In the genomic region with DNA sequence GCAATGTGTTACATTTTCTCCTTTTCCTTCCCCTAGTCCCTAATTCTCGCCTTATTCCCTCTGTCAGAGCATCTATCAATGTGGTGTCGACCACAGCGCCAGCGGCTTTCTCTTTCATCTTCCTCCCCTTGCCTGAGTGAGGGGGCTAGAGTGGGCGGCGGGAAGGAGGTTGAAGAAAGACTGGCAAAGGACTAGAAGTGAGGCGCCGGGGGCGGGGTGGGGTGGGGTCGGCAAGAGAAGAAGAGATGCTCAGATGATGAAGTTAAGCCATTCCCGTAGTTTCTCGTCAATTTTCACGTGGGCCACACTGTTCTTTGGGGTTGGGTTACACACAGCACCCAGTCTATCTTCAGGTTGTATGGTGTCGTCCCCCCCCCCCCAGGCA, we compare ENCODE assay signal across 8 mouse cellular contexts. TPM values are rescaled to one million over a fixed set of nuclear protein-coding genes. Genes with fewer than 3 reads are reported as not detected.
DNase-seq lines count a peak whose midpoint lies in the region; ATAC-seq and TF ChIP-seq lines count a peak whose summit lies in the region.

No protein-coding gene starts in this region.

- H3K4me2 ChIP-seq in embryonic facial prominence, embryonic 15.5 days (replicated peaks), result peak overlapping the region; percentile 92
- peak overlapping the region; percentile 92 for H3K4me2 ChIP-seq in limb, embryonic 14.5 days (replicated peaks; ENCODE audit: low read depth, low read length, severe bottlenecking)

- 2% methylated on average over 13 of the region's 14 CpGs for WGBS in embryonic facial prominence, embryonic 15.5 days
- under 1% methylated on average over 14 of the region's 14 CpGs for WGBS in limb, embryonic 14.5 days
- WGBS in thymus, adult 2 months, result under 1% methylated on average over 14 of the region's 14 CpGs

- H3K27me3 ChIP-seq in embryonic facial prominence, embryonic 15.5 days, result peaks cover 20% of the 10 kb centered on the region
- peaks cover 38% of the 10 kb centered on the region; the same call in 1 of the 2 replicates for H3K27me3 ChIP-seq in limb, embryonic 14.5 days (ENCODE audit: control insufficient read depth, insufficient read depth, low read length)
- peaks cover 3% of the 10 kb centered on the region for H3K27me3 ChIP-seq in thymus, adult 2 months (ENCODE audit: control insufficient read depth, insufficient read depth, low read length)

- peak overlapping the region; percentile 23; the same call in 1 of the 2 replicates for H3K4me3 ChIP-seq in layer of hippocampus, adult 2 months
- H3K4me3 ChIP-seq in embryonic facial prominence, embryonic 15.5 days (replicated peaks), result peak overlapping the region; percentile 72
- H3K4me3 ChIP-seq in limb, embryonic 14.5 days (replicated peaks; ENCODE audit: low read length), result peak overlapping the region; percentile 60
- H3K4me3 ChIP-seq in thymus, adult 2 months (ENCODE audit: control insufficient read depth, insufficient read depth, low read length), result peak overlapping the region; percentile 97

- TF ChIP-seq CTCF in layer of hippocampus, adult 2 months (conservative IDR thresholded peaks at IDR 0.05), result no peak
- no peak for TF ChIP-seq CTCF in thymus, adult 2 months (IDR thresholded peaks at IDR 0.05; ENCODE audit: borderline replicate concordance, control insufficient read depth, extremely low read depth, insufficient read depth, low read length, poor library complexity)

- H3K9ac ChIP-seq in embryonic facial prominence, embryonic 15.5 days, result 0 out of 2 replicates have a peak overlapping the region, but pooled peaks have one; percentile 7
- no peak overlapping the region for H3K9ac ChIP-seq in limb, embryonic 14.5 days (ENCODE audit: low read depth, low read length, severe bottlenecking)

- no peak for ATAC-seq in embryonic facial prominence, embryonic 15.5 days (ENCODE audit: insufficient number of reproducible peaks, low FRiP score, low TSS enrichment, low read depth)
- ATAC-seq in limb, embryonic 14.5 days (ENCODE audit: low FRiP score, low read depth), result no peak

- H3K27ac ChIP-seq in layer of hippocampus, adult 2 months, result no peak overlapping the region
- no peak overlapping the region for H3K27ac ChIP-seq in embryonic facial prominence, embryonic 15.5 days (replicated peaks)
- H3K27ac ChIP-seq in limb, embryonic 14.5 days (replicated peaks; ENCODE audit: low read depth, low read length), result no peak overlapping the region
- H3K27ac ChIP-seq in thymus, adult 2 months (ENCODE audit: control insufficient read depth, insufficient read depth, low read length), result no peak overlapping the region

- no peak for DNase-seq in layer of hippocampus, adult 2 months (ENCODE audit: low spot score in 2 of 2)
- no peak for DNase-seq in layer of hippocampus, postnatal 10 days (ENCODE audit: low spot score in 2 of 2)
- no peak for DNase-seq in limb, embryonic 14.5 days (ENCODE audit: low spot score)
- peak; percentile 49 for DNase-seq in thymus, adult 2 months
- no peak for DNase-seq in urinary bladder, postnatal 14 days (ENCODE audit: low spot score)
- no peak for DNase-seq in MN1 (ENCODE audit: low spot score)
- DNase-seq in lung, postnatal 10 days, result no peak

- peaks cover 58% of the 10 kb centered on the region for H3K4me1 ChIP-seq in embryonic facial prominence, embryonic 15.5 days
- peaks cover 29% of the 10 kb centered on the region for H3K4me1 ChIP-seq in limb, embryonic 14.5 days (ENCODE audit: control insufficient read depth, insufficient read depth, low read length)
- peaks cover 28% of the 10 kb centered on the region for H3K4me1 ChIP-seq in thymus, adult 2 months (replicated peaks; ENCODE audit: control insufficient read depth, insufficient read depth, low read length)

- no peaks in the 10 kb centered on the region for H3K36me3 ChIP-seq in embryonic facial prominence, embryonic 15.5 days
- H3K36me3 ChIP-seq in limb, embryonic 14.5 days (ENCODE audit: control insufficient read depth, insufficient read depth, low read length), result no peaks in the 10 kb centered on the region
- peaks cover 3% of the 10 kb centered on the region; the same call in 1 of the 2 replicates for H3K36me3 ChIP-seq in thymus, adult 2 months (ENCODE audit: control insufficient read depth, insufficient read depth, low read length)

- no peak for TF ChIP-seq POLR2A in limb, embryonic 14.5 days (IDR thresholded peaks at IDR 0.05; ENCODE audit: borderline replicate concordance, extremely low read depth, insufficient read depth, insufficient read length)
- TF ChIP-seq POLR2A in thymus, adult 2 months (IDR thresholded peaks at IDR 0.05; ENCODE audit: control insufficient read depth, extremely low read depth, insufficient read depth, low read length, poor library complexity), result no peak

- no peaks in the 10 kb centered on the region for H3K9me3 ChIP-seq in embryonic facial prominence, embryonic 15.5 days (replicated peaks)
- H3K9me3 ChIP-seq in limb, embryonic 14.5 days (ENCODE audit: control insufficient read depth, low read length), result no peaks in the 10 kb centered on the region

RNA-seq across cellular contexts. Expression of gene Lef1, which starts 0.6 kb away (rescaled TPM):
- total RNA-seq in layer of hippocampus, adult 2 months (2021), result 1 to 10 TPM; 6.2 to 7.1 TPM
- 1 to 10 TPM; 7.4 to 8.8 TPM for total RNA-seq in layer of hippocampus, postnatal 10 days (2021)
- 47.0 and 53.1 TPM in 2 replicates for polyA plus RNA-seq in embryonic facial prominence, embryonic 15.5 days (2015; fragmentation: Nextera tagmentation; extraction: Ambion mirVana)
- polyA plus RNA-seq in limb, embryonic 14.5 days (2012; rRNA removed), result 30.8 and 41.9 TPM in 2 replicates
- polyA plus RNA-seq in limb, embryonic 14.5 days (2014; fragmentation: Nextera tagmentation; extraction: Ambion mirVana), result 39.9 and 44.3 TPM in 2 replicates
- polyA plus RNA-seq in thymus, adult 2 months (2012; rRNA removed), result 279 and 361 TPM in 2 replicates

Comparison
In these comparisons a context has a peak if more than half of its experiments do, and no peak if none do; other contexts are left out.
1. H3K4me3 ChIP-seq: peak in every context shown above with its lines; median percentile 97 in thymus, adult 2 months; 72 in embryonic facial prominence, embryonic 15.5 days; 60 in limb, embryonic 14.5 days; 23 in layer of hippocampus, adult 2 months.